Mouse (Mus musculus): Measurements from ENCODE around the gene Crebrf. TPM values are rescaled to one million over a fixed set of nuclear protein-coding genes. Genes with fewer than 3 reads are reported as not detected.

The Crebrf gene
- 16.9 and 18.0 TPM in 2 replicates for polyA plus RNA-seq (2015; fragmentation: Nextera tagmentation; extraction: Ambion mirVana)

DNA sequence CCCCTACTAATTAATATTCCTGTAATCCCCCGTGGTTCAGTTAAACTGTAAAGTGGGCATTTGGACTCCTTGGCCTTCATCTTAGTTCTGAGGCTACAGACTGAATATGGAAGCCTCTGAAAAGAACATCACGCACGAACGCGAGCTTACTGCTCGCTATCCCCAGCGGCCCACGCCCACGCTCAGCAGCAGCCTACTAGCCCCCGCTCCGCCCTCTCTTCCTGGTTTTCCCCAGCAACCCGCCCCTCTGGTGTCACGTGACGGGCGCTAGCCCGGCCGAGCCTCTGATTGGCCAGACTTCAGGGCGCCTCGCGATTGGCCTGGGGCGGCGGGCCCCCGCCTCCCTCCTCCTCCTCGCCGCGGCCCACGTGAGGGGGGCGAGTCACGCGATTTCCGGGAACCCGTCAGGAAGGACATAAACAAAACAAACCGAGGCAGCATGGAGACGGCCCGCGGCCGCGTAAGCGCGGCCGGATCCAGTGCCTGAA lies at the start of gene Crebrf:
Gene Crebrf, plus strand, starts transcription at position 380 of the 488 bp plus-strand sequence.
- Histone ChIP-seq H3K27me3 (no peaks in the 10 kb centered on the region), H3K9ac (replicated peaks) (peak within 1 kb of the TSS; percentile 77), H3K4me3 (replicated peaks) (peak within 1 kb of the TSS; percentile 97), H3K4me2 (replicated peaks) (peak within 1 kb of the TSS; percentile 54), H3K4me1 (replicated peaks) (peaks cover 10% of the 10 kb centered on the region), H3K27ac (peak within 1 kb of the TSS; percentile 84), H3K36me3 (no peaks in the 10 kb centered on the region), H3K9me3 (no peaks in the 10 kb centered on the region)
- peak; percentile 76 for ATAC-seq
- WGBS: 0% methylated on average over 41 of the region's 41 CpGs

- WGBS: 66% methylated on average over 4 of the region's 4 CpGs
- Histone ChIP-seq H3K4me2 (replicated peaks) (no peak overlapping the region), H3K36me3 (no peaks in the 10 kb centered on the region), H3K9me3 (no peaks in the 10 kb centered on the region; the same call in 1 of the 2 replicates), H3K27me3 (peaks cover 18% of the 10 kb centered on the region), H3K27ac (no peak overlapping the region), H3K4me3 (replicated peaks) (no peak overlapping the region), H3K4me1 (replicated peaks) (no peaks in the 10 kb centered on the region), H3K9ac (replicated peaks) (no peak overlapping the region)
- ATAC-seq: no peak
Measured at GRCm38 (mm10) chr17:26671268-26671667, 44.2 kb upstream of the Crebrf start.

DNA sequence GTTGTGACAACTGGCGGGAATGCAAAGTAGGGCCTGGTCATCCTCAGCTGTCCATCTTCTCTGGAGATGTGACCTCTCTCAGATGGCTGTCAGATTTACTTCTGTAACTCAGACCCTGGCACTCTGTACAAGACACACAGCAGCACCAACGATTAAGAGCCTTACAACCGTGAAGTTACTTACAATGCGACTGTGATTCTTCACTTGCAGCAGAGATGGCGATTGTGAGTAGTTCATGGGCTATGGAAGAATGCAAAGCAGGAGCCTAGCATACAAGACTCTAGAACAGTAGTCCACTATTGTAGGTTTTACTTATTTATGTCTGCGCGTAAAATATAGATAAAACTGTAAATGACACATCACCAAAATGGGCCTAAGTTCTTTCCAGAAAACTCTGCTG lies 39.6 kb upstream of the Crebrf start:
- peak overlapping the region; percentile 85; the same call in 1 of the 2 replicates for H3K27ac ChIP-seq
- H3K9ac ChIP-seq (replicated peaks): peak overlapping the region; percentile 80
- no peaks in the 10 kb centered on the region for H3K36me3 ChIP-seq
- peak overlapping the region; percentile 66 for H3K4me2 ChIP-seq (replicated peaks)
- 27% methylated on average over 7 of the region's 7 CpGs for WGBS
- H3K4me3 ChIP-seq (replicated peaks): peak overlapping the region; percentile 85
- peaks cover 27% of the 10 kb centered on the region for H3K4me1 ChIP-seq (replicated peaks)
- peaks cover 18% of the 10 kb centered on the region for H3K27me3 ChIP-seq
- peak; percentile 64; the same call in 1 of the 2 replicates for ATAC-seq
- H3K9me3 ChIP-seq: no peaks in the 10 kb centered on the region

DNA sequence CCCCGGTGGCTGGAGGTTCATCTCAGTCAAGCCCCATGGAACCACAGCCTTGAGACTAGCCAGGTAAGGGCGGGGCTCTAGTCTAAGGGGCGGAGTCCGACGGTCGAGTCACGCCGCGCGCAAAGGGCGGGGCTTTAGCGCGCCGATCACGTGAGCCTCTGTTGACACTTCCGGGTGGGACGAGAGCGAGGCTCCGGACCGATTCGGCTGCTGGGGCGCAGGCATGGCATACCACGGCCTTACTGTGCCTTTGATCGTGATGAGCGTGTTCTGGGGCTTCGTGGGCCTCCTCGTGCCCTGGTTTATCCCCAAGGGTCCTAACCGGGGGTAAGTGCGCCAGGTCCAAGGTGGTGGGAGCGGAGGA lies 39.2 kb upstream of the Crebrf start:
- Histone ChIP-seq H3K27me3 (peaks cover 18% of the 10 kb centered on the region), H3K36me3 (no peaks in the 10 kb centered on the region), H3K27ac (peak overlapping the region; percentile 85), H3K9ac (replicated peaks) (peak overlapping the region; percentile 80), H3K4me1 (replicated peaks) (peaks cover 27% of the 10 kb centered on the region), H3K9me3 (no peaks in the 10 kb centered on the region), H3K4me2 (replicated peaks) (peak overlapping the region; percentile 66), H3K4me3 (replicated peaks) (peak overlapping the region; percentile 85)
- WGBS: under 1% methylated on average over 30 of the region's 30 CpGs
- peak; percentile 95 for ATAC-seq

DNA sequence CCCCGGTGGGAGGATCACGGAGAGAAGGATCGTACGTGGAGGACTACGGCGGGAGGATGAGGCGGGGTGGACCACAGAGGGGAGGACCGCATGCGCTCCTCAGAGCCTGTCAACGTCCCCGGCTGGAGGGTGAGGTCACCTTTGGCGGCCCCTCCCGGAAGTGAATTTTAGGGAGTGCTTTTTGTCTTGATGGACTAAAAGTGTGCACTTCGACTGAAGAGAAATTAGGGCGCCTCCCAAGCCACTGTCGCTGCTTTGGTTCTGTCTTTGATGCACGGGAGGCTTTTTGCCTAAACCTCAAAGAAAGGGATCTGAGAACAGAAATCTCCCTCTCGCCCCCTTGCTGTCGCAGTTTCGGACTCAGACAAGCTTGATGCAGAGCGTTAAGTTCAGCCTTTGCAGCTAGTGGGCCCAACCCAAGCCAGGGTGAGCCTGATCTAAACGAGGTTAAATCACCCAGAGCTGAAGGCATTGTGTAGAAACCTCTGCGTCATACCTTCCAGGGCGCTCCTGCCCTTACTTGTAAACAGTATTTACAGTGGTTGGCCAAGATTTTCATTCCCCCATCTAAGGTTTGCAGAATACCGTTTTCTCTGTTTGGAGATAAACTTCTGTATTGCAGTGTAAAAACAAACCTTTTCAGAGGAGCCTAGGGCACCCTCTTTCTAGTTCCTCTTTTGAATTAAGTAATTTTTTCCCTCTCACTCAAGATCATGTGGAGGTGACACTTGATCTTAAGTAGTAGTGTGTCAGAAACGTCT lies 38.7 kb upstream of the Crebrf start:
- WGBS: 5% methylated on average over 26 of the region's 26 CpGs
- H3K27me3 ChIP-seq: peaks cover 18% of the 10 kb centered on the region
- no peaks in the 10 kb centered on the region for H3K36me3 ChIP-seq
- H3K9ac ChIP-seq (replicated peaks): peak overlapping the region; percentile 80
- peak overlapping the region; percentile 66 for H3K4me2 ChIP-seq (replicated peaks)
- peak overlapping the region; percentile 85 for H3K27ac ChIP-seq
- H3K9me3 ChIP-seq: no peaks in the 10 kb centered on the region
- peak overlapping the region; percentile 85 for H3K4me3 ChIP-seq (replicated peaks)
- peaks cover 27% of the 10 kb centered on the region for H3K4me1 ChIP-seq (replicated peaks)
- ATAC-seq: peak; percentile 94

- H3K4me2 ChIP-seq (replicated peaks): peak overlapping the region; percentile 66
- H3K27ac ChIP-seq: no peak overlapping the region
- H3K4me3 ChIP-seq (replicated peaks): peak overlapping the region; percentile 85; the same call in 1 of the 2 replicates
- ATAC-seq: no peak
- H3K36me3 ChIP-seq: peaks cover 4% of the 10 kb centered on the region
- WGBS: 90% methylated on average over 7 of the region's 7 CpGs
- H3K27me3 ChIP-seq: peaks cover 15% of the 10 kb centered on the region
- H3K9me3 ChIP-seq: no peaks in the 10 kb centered on the region
- peak overlapping the region; percentile 48 for H3K9ac ChIP-seq (replicated peaks)
- peaks cover 27% of the 10 kb centered on the region for H3K4me1 ChIP-seq (replicated peaks)
Measured at GRCm38 (mm10) chr17:26677711-26678637, 37.5 kb upstream of the Crebrf start.

DNA sequence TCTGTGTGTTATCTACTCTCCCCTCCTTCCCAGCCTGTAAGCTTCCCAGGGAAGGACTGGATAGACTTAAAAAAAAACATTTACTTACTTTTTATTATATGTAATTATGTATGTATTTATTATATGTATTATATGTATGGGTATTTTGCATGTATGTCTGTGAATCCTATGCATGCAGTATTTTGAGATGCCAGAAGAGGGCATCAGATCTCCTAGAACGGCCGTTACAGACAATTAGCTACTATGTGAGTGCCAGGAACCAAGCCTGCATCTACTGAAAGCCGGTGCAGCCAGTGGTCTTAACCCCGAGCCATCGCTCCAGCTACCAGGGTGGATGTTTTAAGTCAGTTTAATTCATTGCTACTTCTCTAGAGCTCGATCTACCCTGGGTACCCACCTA lies 34.2 kb upstream of the Crebrf start:
- Histone ChIP-seq H3K9ac (replicated peaks) (no peak overlapping the region), H3K4me1 (replicated peaks) (peaks cover 27% of the 10 kb centered on the region), H3K27me3 (no peaks in the 10 kb centered on the region), H3K27ac (no peak overlapping the region), H3K9me3 (no peaks in the 10 kb centered on the region), H3K4me2 (replicated peaks) (no peak overlapping the region), H3K4me3 (replicated peaks) (no peak overlapping the region), H3K36me3 (peaks cover 18% of the 10 kb centered on the region)
- no peak for ATAC-seq
- 86% methylated on average over 6 of the region's 6 CpGs for WGBS

- Histone ChIP-seq H3K36me3 (peaks cover 24% of the 10 kb centered on the region), H3K4me3 (replicated peaks) (no peak overlapping the region), H3K27me3 (no peaks in the 10 kb centered on the region), H3K9ac (replicated peaks) (no peak overlapping the region), H3K27ac (no peak overlapping the region), H3K4me2 (replicated peaks) (no peak overlapping the region), H3K9me3 (no peaks in the 10 kb centered on the region), H3K4me1 (replicated peaks) (peaks cover 11% of the 10 kb centered on the region)
- ATAC-seq: no peak
- 92% methylated on average over 17 of the region's 17 CpGs for whole genome bisulfite sequencing
Measured at GRCm38 (mm10) chr17:26686334-26687000, 29.0 kb upstream of the Crebrf start.

- H3K9me3 ChIP-seq: no peaks in the 10 kb centered on the region
- 0 out of 2 replicates have a peak overlapping the region, but pooled peaks have one; percentile 39 for H3K27ac ChIP-seq
- no peak overlapping the region for H3K4me3 ChIP-seq (replicated peaks)
- H3K36me3 ChIP-seq: peaks cover 16% of the 10 kb centered on the region
- H3K4me1 ChIP-seq (replicated peaks): peaks cover 11% of the 10 kb centered on the region
- ATAC-seq: no peak
- no peak overlapping the region; the same call in 1 of the 2 replicates for H3K9ac ChIP-seq (replicated peaks)
- H3K27me3 ChIP-seq: no peaks in the 10 kb centered on the region
- no peak overlapping the region for H3K4me2 ChIP-seq (replicated peaks)
- 76% methylated on average over 8 of the region's 8 CpGs for WGBS
Measured at GRCm38 (mm10) chr17:26688795-26689735, 26.4 kb upstream of the Crebrf start.

DNA sequence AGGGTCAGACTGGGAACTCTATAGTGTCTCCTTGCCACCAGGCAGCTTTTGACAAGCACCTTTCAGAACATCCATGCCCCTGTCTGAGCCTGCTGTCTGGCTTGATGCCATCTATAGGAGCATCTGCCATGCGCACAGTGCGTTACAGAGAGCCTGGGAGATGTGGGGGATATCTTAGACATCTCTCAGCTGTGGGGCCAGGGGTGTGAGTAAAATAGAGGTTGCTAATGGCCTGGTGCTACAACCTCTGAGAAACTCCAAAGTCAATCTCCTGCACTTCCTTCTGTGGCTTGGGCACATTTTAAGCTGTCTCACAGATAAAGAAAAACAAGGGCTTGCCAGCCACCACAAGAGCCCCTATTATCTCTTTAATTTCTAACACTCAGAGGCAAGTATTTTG lies 25.6 kb upstream of the Crebrf start:
- Histone ChIP-seq H3K4me3 (replicated peaks) (no peak overlapping the region), H3K27me3 (no peaks in the 10 kb centered on the region), H3K9ac (replicated peaks) (no peak overlapping the region; the same call in 1 of the 2 replicates), H3K27ac (0 out of 2 replicates have a peak overlapping the region, but pooled peaks have one; percentile 39), H3K9me3 (no peaks in the 10 kb centered on the region), H3K4me1 (replicated peaks) (peaks cover 11% of the 10 kb centered on the region), H3K4me2 (replicated peaks) (no peak overlapping the region), H3K36me3 (peaks cover 9% of the 10 kb centered on the region)
- ATAC-seq: no peak
- WGBS: 86% methylated on average over 2 of the region's 2 CpGs

Measured in midbrain, embryonic 13.5 days (tissue).